In genomic region chr3:105670801-105671200, GRCm38 (mm10) we compare ENCODE assay signal across 24 mouse cellular contexts.
"Had no signal": no experiment of that assay in that cellular context is flagged by ENCODE, and none has a peak within 500 bp of the region (broad histone marks: within the 10 kb centered on the region; RNA-seq: fewer than 3 reads in every experiment).

No protein-coding gene starts in this region.

- H3K27ac ChIP-seq: heart, embryonic 13.5 days; heart, embryonic 15.5 days; hindbrain, embryonic 13.5 days; hindbrain, embryonic 15.5 days; hindbrain, postnatal 0 days; kidney, embryonic 15.5 days; kidney, postnatal 0 days; limb, embryonic 12.5 days; liver, embryonic 13.5 days had no signal

- H3K4me1 ChIP-seq: heart, embryonic 15.5 days; hindbrain, embryonic 13.5 days; hindbrain, embryonic 15.5 days; kidney, embryonic 15.5 days; limb, embryonic 12.5 days had no signal

- H3K27me3 ChIP-seq: heart, embryonic 15.5 days; hindbrain, embryonic 13.5 days; hindbrain, embryonic 15.5 days; kidney, embryonic 15.5 days; limb, embryonic 12.5 days had no signal

- H3K9ac ChIP-seq: heart, embryonic 13.5 days; heart, embryonic 15.5 days; hindbrain, embryonic 13.5 days; hindbrain, embryonic 15.5 days; kidney, embryonic 15.5 days; limb, embryonic 12.5 days; liver, embryonic 13.5 days had no signal

- H3K4me2 ChIP-seq: heart, embryonic 11.5 days; heart, embryonic 13.5 days; heart, embryonic 15.5 days; hindbrain, embryonic 13.5 days; hindbrain, embryonic 15.5 days; kidney, embryonic 15.5 days; limb, embryonic 12.5 days; liver, embryonic 11.5 days; liver, embryonic 13.5 days had no signal

- H3K9me3 ChIP-seq: heart, embryonic 13.5 days; heart, embryonic 15.5 days; hindbrain, embryonic 13.5 days; hindbrain, embryonic 15.5 days; kidney, embryonic 15.5 days; limb, embryonic 12.5 days; liver, embryonic 13.5 days had no signal

- H3K4me3 ChIP-seq: heart, embryonic 13.5 days; heart, embryonic 15.5 days; hindbrain, embryonic 13.5 days; hindbrain, embryonic 15.5 days; kidney, embryonic 15.5 days; limb, embryonic 12.5 days; liver, embryonic 13.5 days had no signal

- H3K36me3 ChIP-seq: heart, embryonic 13.5 days; heart, embryonic 15.5 days; limb, embryonic 12.5 days; liver, embryonic 13.5 days had no signal

- ATAC-seq: hindbrain, postnatal 0 days; intestine, embryonic 16.5 days had no signal

- DNase-seq: gastrocnemius, postnatal 14 days; gastrocnemius, postnatal 36 days; heart, adult 18-20 months; kidney, adult 11 months; kidney, adult 2 months; kidney, adult 9 months; kidney, postnatal 14 days; kidney, postnatal 36 days; layer of hippocampus, adult 9-11 months; layer of hippocampus, postnatal 36 days; left cerebral cortex, postnatal 4 days; liver; liver, embryonic 13.5 days had no signal
